Mouse (Mus musculus) heart, adult 11 months (tissue): ENCODE measurements around the gene Metrn.

ENCODE experiments used
- DNase-seq: peaks from one replicate; pipeline ENCODE4 v3.0.0; 2022

The Metrn gene

GRCm38 (mm10) chr17:25806507-25806906 lies 9.6 kb upstream of the Metrn start:
- DNase-seq, result no peak

GRCm38 (mm10) chr17:25802825-25803517 lies 6.0 kb upstream of the Metrn start:
- DNase-seq, result peak; percentile 95

- DNase-seq, result peak; percentile 95
Observed at GRCm38 (mm10) chr17:25801029-25801428, 4.1 kb upstream of the Metrn start.

GRCm38 (mm10) chr17:25796211-25796771 lies 645 bp downstream of the Metrn start:
- peak; percentile 96 for DNase-seq

- peak; percentile 94 for DNase-seq
Observed at GRCm38 (mm10) chr17:25795609-25796092, 1.3 kb downstream of the Metrn start, which contains the start of gene AC134908.4. TSS of gene AC134908.4 (minus strand) at chr17:25795659.

GRCm38 (mm10) chr17:25794998-25795397 lies 1.9 kb downstream of the Metrn start:
- peak; percentile 92 for DNase-seq

- DNase-seq, result no peak
Observed at GRCm38 (mm10) chr17:25794197-25794596, 2.7 kb downstream of the Metrn start.

GRCm38 (mm10) chr17:25792615-25793014 lies 4.3 kb downstream of the Metrn start, which contains the start of gene Fam173a:
TSS of gene Fam173a (minus strand) at chr17:25792901.
- peak; percentile 99 for DNase-seq

- peak; percentile 98 for DNase-seq
Observed at GRCm38 (mm10) chr17:25791843-25792527, 5.0 kb downstream of the Metrn start.

GRCm38 (mm10) chr17:25791320-25791842 lies 5.6 kb downstream of the Metrn start:
- DNase-seq, result peak; percentile 94

GRCm38 (mm10) chr17:25786781-25787504 lies 10.0 kb downstream of the Metrn start:
- DNase-seq, result peak; percentile 90

- no peak for DNase-seq
Observed at GRCm38 (mm10) chr17:25786280-25786679, 10.7 kb downstream of the Metrn start, which contains the start of gene Ccdc78. TSS of gene Ccdc78 (plus strand) at chr17:25786580.

GRCm38 (mm10) chr17:25785281-25785745 lies 11.6 kb downstream of the Metrn start, which contains the start of gene Haghl:
TSS of gene Haghl (minus strand) at chr17:25785673.
- DNase-seq, result peak; percentile 100

GRCm38 (mm10) chr17:25783861-25784574 lies 12.9 kb downstream of the Metrn start:
- DNase-seq, result peak; percentile 93

GRCm38 (mm10) chr17:25783086-25783485 lies 13.8 kb downstream of the Metrn start:
- DNase-seq, result peak; percentile 96

- peak; percentile 90 for DNase-seq
Observed at GRCm38 (mm10) chr17:25781339-25781738, 15.6 kb downstream of the Metrn start.

GRCm38 (mm10) chr17:25777948-25778347 lies 19.0 kb downstream of the Metrn start:
- DNase-seq, result peak; percentile 90

GRCm38 (mm10) chr17:25775318-25776062 lies 21.4 kb downstream of the Metrn start:
- DNase-seq, result peak; percentile 86

- DNase-seq, result peak; percentile 99
Observed at GRCm38 (mm10) chr17:25773549-25774120, 23.3 kb downstream of the Metrn start, which contains the start of gene Narfl. TSS of gene Narfl (plus strand) at chr17:25773776.

GRCm38 (mm10) chr17:25769331-25769730 lies 27.6 kb downstream of the Metrn start:
- DNase-seq, result no peak
